Mouse (Mus musculus) ES-Bruce4 (cell line): ENCODE results near the gene Grid2.

Source experiments
- EP300 ChIP-seq: IDR thresholded peaks from 2 replicates; pipeline ENCODE4 v1.6.1; 2011; ENCODE audit warnings: low read depth, low read length; ENCODE audit not compliant: insufficient read depth
- POLR2A ChIP-seq: IDR thresholded peaks from one replicate; pipeline ENCODE4 v1.8.1; 2011; ENCODE audit warnings: low read length; ENCODE audit not compliant: insufficient read depth

- TF ChIP-seq EP300: no peak
- TF ChIP-seq POLR2A: no peak
These were observed 1476.1 kb downstream of the Grid2 start for GRCm38 (mm10) chr6:64731621-64732320.
